Mouse (Mus musculus): ENCODE results near the gene Kif11. TPM values are rescaled to one million over a fixed set of nuclear protein-coding genes. Genes with fewer than 3 reads are reported as not detected.
A peak's percentile ranks its signal among the peaks of the same experiment; 100 is the strongest.

Kif11 gene
- total RNA-seq, 1 experiment from 2014 or later: 0.70 TPM

DNA sequence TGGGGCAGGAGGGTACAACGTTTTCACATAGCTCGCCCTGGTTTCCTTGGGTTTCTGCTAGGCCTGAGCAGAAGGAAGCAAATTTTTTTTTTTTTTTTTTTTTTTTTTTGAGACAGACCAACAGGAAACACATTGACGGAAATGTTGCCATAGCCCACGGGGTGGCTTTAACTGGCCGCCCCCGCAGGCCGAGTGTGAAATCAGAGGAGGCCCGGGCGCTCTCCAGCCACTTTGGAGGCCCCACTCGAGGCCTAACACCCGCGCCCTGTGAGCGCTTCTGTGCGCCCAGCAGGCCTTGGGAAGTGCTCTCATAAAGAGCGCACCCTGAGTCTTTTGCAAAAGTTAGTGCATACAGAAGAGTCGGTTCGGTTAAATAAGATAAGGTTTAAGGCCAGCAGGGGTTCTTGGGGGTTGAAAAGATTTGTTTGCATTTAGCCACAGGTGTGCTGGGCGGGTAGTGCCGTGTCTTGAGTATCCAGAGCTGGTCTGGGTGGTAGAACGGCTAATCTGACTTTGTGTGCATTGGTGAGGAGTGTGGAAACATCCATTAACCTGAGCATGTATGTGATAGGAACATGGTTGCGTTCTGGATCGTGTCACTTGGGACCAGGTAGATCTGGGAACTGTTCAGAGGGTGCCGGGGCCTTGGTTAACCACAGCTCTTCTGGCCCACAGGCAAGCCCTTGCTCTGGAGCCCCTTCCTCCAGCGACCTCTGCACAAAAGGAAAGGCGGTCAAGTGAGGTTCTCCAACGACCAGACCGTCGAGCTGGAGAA is 60.5 kb downstream of the Kif11 start:
- ATAC-seq (ENCODE audit: extremely low read depth, insufficient number of reproducible peaks, low FRiP score, poor library complexity, severe bottlenecking): peak; percentile 16; the same call in 1 of the 2 replicates

DNA sequence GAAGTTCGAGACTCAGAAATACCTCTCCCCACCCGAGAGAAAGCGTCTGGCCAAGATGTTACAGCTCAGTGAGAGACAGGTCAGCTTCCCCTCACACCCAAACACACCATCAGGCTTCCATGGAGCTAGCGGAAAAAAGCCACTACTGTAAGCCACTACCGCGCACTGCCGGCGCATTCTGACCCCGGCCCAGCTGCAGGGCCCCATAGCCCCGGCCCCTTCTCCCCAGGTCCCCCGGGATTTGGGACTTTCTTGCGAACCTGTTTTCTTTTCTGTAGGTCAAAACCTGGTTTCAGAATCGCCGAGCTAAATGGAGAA is 61.0 kb downstream of the Kif11 start:
- ATAC-seq (ENCODE audit: extremely low read depth, insufficient number of reproducible peaks, low FRiP score, poor library complexity, severe bottlenecking): no peak

GRCm38 (mm10) chr19:37440181-37440580 is 64.0 kb downstream of the Kif11 start:
- ATAC-seq (ENCODE audit: extremely low read depth, insufficient number of reproducible peaks, low FRiP score, poor library complexity, severe bottlenecking): no peak

DNA sequence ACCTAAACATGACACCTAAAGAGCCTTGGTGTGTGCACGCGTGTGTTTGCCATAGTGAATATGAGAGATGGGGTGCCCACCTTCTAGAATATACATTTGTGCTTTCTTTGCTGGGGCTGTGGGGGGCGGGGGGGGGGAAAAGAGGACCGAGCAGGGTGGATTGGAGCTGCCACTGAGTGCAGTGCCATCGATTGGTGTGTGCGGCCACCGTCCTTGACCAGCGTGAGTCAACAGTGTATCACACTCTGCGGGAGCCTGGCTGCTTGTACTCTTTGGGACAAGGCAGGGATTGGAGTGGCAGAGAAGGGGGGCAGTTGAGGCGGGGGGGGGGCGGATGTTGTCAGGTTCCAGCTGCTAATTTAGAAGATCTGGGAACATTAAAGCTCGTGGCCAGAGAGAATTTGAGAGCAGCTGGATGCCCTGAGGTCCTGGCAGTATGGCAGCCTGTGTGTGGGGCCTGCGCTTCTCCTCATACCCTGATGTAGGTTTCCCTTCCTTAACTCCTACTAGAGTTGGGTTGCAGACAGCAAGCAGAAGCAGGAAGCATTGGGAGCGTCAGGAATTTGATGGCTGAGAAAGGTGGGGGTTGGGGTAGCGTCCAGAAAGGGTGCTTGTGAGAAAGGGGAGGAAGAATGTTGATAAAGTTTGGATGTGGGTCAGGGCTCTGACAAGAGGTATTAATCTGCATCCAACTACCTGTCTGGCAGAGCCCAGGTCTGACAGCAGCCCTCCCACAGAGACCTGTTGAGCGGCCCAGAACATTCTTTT is 64.7 kb downstream of the Kif11 start:
- no peak for ATAC-seq (ENCODE audit: extremely low read depth, insufficient number of reproducible peaks, low FRiP score, poor library complexity, severe bottlenecking)

GRCm38 (mm10) chr19:37442524-37443286 is 66.5 kb downstream of the Kif11 start:
- no peak for ATAC-seq (ENCODE audit: extremely low read depth, insufficient number of reproducible peaks, low FRiP score, poor library complexity, severe bottlenecking)

DNA sequence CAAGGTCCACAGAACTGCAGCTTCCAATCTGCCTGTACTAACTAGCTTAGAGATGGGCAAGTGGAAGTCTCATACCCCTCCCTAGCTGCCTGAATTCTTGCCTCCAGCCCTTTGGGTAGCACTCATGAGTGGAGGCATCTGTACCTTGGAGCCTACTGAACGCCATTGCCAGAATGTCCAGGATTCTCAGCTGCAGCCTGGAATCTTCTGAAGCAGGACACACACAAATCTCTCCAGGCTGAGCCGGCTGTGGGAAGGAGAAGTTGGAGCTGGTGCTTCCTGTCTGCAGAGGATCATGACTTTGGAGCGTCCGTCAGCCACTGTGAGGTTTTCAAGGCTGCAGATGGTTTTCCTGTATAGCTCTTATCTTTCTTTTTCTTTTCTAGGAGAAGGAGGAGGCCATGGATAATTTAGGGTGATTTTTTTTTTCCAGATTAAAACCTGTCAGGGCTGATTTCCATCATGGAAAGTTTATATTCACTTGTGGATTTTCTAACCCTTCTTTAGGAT is 67.5 kb downstream of the Kif11 start:
- ATAC-seq (ENCODE audit: extremely low read depth, insufficient number of reproducible peaks, low FRiP score, poor library complexity, severe bottlenecking): no peak

- 0 out of 2 replicates have a peak, but pooled peaks have one; percentile 53 for ATAC-seq (ENCODE audit: extremely low read depth, insufficient number of reproducible peaks, low FRiP score, poor library complexity, severe bottlenecking)
These were observed 72.0 kb downstream of the Kif11 start for GRCm38 (mm10) chr19:37448212-37448611.

GRCm38 (mm10) chr19:37449246-37449645 is 73.0 kb downstream of the Kif11 start:
- ATAC-seq (ENCODE audit: extremely low read depth, insufficient number of reproducible peaks, low FRiP score, poor library complexity, severe bottlenecking): no peak

GRCm38 (mm10) chr19:37455528-37455927 is 79.3 kb downstream of the Kif11 start:
- no peak for ATAC-seq (ENCODE audit: extremely low read depth, insufficient number of reproducible peaks, low FRiP score, poor library complexity, severe bottlenecking)

DNA sequence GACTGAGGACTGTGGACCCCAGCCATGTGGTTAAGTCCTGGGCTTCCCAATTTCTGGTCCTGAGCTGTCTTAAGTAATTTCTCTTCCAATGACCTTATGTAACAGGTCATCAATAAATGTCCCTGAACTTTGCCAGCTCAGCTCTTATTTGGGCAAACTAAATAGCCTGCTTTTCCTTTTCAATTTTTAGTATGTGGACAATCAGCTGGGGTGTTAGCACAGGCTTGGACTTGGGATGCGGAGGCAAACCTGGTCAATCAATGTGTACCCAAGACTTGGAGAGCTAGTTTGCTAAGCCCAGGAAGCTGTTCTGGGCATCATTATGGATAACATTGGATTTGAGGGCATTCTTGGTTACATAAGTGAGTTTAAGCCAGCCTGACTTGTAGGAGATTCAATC is 79.8 kb downstream of the Kif11 start:
- no peak for ATAC-seq (ENCODE audit: extremely low read depth, insufficient number of reproducible peaks, low FRiP score, poor library complexity, severe bottlenecking)

DNA sequence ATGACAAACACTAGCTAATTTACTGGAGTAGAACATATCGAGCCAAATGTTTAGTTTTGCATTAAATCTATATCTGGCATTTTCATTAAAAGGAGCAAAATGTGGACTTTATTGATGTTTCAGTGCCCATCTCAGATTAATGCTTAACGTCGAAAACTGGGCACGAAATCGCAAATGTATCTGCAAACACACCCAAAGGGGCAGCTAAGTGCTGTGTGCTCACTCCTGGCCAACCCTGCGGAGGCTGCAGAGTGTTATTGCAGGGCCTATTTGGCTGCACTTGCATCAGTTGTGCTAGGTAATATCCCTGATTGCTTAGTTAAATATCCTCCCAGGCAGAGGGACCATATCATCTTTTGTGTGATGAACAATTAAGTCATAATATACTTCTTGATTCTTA is 81.8 kb downstream of the Kif11 start:
- no peak for ATAC-seq (ENCODE audit: extremely low read depth, insufficient number of reproducible peaks, low FRiP score, poor library complexity, severe bottlenecking)

DNA sequence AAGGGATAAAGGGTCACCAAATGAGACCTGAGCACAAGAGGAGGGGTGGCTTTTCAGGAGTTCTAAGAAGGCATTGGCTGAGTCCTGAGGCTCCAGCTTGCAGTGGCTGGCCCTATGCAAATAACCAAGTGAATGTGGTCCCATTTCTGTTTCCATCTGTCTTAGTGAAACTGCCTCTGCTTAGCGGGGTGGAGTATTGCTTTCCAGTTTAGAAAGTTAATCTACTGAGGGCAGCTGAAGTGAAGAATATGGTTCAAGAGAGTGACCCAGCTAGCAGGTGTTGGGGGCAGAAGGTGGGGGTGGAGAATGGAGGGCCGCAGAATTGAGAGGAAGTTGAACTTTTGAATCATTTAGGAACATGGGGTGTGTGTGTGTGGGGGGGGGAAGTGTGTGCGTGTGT is 90.2 kb downstream of the Kif11 start:
- ATAC-seq (ENCODE audit: extremely low read depth, insufficient number of reproducible peaks, low FRiP score, poor library complexity, severe bottlenecking): peak; percentile 64; the same call in 1 of the 2 replicates

- ATAC-seq (ENCODE audit: extremely low read depth, insufficient number of reproducible peaks, low FRiP score, poor library complexity, severe bottlenecking): peak; percentile 69; the same call in 1 of the 2 replicates
These were observed 90.8 kb downstream of the Kif11 start for GRCm38 (mm10) chr19:37466978-37467377.

GRCm38 (mm10) chr19:37468841-37469566 is 92.8 kb downstream of the Kif11 start:
- no peak for ATAC-seq (ENCODE audit: extremely low read depth, insufficient number of reproducible peaks, low FRiP score, poor library complexity, severe bottlenecking)

Other genes starting within 250 kb of the Kif11 start
- gene March5, start 168.9 kb upstream of the Kif11 start, total RNA-seq (2017): 60.3 and 63.1 TPM in 2 replicates
- gene Cpeb3, start 167.8 kb upstream of the Kif11 start, total RNA-seq (2017): 1.4 and 1.7 TPM in 2 replicates
- gene Ide, start 38.6 kb upstream of the Kif11 start, total RNA-seq (2017): 25.9 and 27.8 TPM in 2 replicates
- gene Hhex, start 58.4 kb downstream of the Kif11 start, total RNA-seq (2017): 57.2 and 72.9 TPM in 2 replicates
- gene Exoc6, start 174.0 kb downstream of the Kif11 start, total RNA-seq (2017): 65.1 and 69.9 TPM in 2 replicates

Measured in neutrophil, adult 5-6 weeks (primary cell).